Mouse (Mus musculus): ENCODE measurements around the gene Zbtb39.
A peak's percentile ranks its signal among the peaks of the same experiment; 100 is the strongest.
"Not testable (repeated sequence)": the region's sequence is repeated elsewhere in the genome, so short reads cannot be mapped to it uniquely, and the experiment has no call there.

Gene Zbtb39

DNA sequence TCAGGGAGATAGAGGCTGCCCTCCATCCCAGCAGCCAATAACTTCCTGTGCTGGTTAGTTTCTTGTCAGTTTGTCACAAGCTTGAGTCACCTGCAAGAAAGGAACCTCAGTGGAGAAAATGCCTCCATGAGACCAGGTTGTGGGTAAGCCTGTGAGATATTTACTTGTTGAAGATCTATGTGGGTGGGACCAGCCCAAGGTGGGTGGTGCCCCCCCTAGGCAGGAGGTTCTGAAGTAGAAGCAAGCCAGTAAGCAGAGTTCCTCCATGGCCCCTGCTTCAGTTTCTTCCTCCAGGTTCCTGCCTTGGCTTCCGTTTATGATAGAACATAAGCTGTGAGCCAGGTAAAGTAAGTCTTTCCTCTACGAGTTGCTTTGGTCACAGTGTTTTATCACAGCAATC, 3.1 kb upstream of the Zbtb39 start:
- peak in 1 of 2 experiments; percentile 38 for DNase-seq (ENCODE audit: inconsistent age in 2 of 2, low spot score in 1 of 2)

DNA sequence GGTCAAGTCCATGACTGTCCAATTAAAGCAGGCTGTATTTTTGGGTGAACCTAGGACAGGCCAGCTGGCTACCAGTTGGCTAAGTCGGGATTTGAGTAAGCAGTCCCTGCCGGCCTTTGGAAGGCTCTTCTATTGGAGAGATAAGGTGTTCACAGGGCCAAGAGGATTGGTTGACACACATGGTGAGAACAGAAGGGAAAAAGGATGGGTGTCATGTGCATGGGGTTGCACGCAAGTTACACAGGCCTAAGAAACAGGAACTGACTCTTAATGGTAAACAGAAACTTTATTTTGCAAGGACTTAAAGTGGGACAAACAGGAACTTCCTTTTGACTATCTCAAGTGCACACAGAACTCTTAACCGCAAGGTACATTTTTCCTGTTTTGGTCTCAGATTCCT, 2.4 kb upstream of the Zbtb39 start:
- peak in 1 of 2 experiments; percentile 60 for DNase-seq (ENCODE audit: inconsistent age in 2 of 2, low spot score in 1 of 2)

DNA sequence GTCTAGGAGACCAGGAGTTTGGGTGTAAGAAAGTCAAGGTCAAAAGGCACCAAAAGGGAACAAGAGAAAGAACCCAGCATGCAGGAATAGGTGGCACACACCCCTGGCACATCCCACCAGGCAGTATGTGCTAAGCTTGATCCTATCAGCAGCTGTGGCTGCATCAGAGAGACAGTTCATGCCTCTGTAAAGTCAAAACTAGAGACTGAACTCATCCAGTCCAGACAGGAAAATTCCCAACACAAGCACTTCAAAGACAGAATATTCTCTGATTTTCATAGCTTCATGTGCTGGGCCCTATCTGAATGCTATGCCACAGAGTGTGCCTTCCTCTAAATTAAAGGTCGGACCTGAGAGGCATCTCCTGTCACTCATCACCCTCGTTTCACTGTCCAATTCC, 1.8 kb upstream of the Zbtb39 start:
- DNase-seq (ENCODE audit: inconsistent age in 2 of 2, low spot score in 1 of 2) = peak in 1 of 2 experiments; percentile 42

DNA sequence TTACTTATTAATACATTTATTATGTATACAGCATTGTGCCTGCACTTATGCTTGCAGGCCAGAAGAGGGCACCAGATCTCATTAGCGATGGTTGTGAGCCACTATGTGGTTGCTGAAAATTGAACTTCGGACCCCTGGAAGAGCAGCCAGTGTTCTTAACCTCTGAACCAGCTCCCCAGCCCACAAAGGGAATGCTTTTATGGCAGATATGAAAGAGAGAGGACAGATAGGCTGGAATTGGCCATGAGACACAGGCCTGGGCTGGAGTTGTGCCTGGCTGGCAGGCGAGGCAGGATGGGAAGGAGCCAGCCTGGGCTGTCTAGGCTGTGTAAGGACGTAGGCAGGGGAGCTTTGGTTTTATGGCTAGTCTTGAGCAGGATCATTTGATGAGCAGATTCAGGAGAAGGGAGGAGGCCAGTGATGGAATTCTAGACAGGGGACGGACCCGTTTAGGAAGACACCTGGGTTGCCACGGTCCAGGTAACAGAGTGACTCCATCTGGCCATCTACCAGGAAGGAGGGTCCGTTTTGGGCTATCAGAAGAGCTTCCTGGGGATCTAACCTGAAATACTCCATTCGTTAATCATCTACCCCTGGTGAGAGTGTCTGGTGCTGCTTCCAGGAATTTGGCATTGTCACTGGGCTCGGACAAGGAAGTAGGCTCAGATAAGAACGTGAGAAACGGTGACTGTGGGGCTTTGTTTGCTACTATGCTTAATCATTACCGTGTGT, 1.0 kb upstream of the Zbtb39 start:
- peak in 1 of 2 experiments; percentile 69 for DNase-seq (ENCODE audit: inconsistent age in 2 of 2, low spot score in 1 of 2)

DNA sequence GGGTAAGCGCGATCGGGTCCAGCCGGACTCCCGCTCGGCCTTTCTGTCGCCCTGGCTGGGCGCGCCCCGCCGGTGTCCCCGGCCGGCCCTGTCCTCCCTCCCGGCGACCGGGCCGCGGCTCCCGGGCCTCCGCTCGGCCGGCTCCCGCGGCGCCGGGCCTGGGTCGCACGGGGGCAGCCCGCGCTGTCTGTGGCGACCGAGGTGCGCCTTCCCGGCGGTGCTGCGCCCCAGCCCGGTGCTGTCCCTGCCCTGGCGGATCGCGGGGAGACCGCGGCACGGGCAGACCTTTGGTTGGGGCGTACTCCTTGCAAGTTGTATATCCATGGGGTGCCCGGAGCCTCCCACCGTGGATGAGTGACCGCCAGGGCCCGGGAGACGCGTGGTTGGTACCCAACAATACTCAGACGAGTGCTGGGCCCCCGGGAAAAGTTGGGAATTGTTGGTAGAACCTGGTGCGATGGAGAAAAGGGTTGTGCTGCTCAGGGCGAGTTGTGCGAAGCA, 373 bp downstream of the Zbtb39 start:
- DNase-seq (ENCODE audit: inconsistent age in 2 of 2, low spot score in 1 of 2) = no peak

DNA sequence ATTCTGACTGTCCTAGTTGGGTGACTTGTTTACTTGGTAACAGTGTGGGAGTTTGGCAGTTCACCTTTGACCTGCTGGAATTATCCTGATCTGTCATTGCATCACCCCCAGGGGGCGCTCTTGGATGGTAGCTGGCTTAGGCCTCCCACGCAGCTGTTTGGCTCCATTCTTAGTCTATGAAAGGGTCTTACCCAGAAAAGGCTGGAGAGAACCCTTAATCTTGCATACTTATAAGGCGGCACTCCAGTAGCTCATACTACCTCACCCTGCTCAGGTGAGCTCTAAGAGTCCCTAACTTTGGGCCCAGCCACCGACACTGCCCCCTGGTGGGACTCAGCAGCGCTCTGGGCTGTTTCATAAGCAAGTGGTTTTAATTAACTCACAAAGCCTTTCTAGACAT, 5.3 kb downstream of the Zbtb39 start:
- DNase-seq (ENCODE audit: inconsistent age in 2 of 2, low spot score in 1 of 2) = peak; percentile 65 to 86

DNA sequence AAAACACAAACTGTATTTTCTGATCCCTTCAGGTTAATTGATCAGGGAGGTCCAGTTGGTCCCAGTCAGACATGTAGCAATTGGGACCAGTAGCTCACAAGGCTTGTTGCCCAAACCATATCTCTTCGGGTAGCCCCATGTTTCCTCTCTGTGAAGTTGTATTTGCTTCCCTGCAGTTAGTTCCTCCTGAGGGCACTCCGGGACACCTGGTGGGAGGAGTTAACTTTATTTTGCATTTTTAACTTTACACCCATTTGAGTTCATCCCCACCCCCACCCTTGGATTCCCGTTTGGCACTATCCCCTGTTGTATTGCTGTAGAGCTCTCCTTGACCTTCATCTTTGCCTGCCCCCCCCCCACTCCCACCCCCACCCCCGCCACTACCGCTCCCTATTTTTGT, 6.5 kb downstream of the Zbtb39 start:
- peak in 1 of 2 experiments; percentile 42 for DNase-seq (ENCODE audit: inconsistent age in 2 of 2, low spot score in 1 of 2)

DNA sequence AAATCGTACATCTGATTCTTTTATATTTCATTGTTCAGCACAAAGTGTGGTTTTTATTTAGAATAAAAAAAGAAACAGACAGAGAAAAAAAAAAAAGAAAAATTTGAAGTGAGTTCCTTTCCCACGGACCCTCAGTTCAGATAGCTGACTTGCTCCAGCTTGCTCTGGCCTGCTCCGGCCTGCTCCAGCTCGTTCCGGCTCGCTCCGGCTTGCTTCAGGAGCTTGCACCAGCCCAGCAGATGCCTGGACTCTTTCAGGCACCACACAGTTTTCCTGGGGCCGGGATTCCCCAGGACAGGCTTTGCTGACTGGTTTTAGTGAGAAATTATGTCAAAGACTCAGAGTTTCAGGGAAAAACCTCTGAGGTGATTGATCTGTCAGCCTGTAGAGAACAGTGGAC, 7.9 kb downstream of the Zbtb39 start:
- no peak for DNase-seq (ENCODE audit: inconsistent age in 2 of 2, low spot score in 1 of 2)

DNA sequence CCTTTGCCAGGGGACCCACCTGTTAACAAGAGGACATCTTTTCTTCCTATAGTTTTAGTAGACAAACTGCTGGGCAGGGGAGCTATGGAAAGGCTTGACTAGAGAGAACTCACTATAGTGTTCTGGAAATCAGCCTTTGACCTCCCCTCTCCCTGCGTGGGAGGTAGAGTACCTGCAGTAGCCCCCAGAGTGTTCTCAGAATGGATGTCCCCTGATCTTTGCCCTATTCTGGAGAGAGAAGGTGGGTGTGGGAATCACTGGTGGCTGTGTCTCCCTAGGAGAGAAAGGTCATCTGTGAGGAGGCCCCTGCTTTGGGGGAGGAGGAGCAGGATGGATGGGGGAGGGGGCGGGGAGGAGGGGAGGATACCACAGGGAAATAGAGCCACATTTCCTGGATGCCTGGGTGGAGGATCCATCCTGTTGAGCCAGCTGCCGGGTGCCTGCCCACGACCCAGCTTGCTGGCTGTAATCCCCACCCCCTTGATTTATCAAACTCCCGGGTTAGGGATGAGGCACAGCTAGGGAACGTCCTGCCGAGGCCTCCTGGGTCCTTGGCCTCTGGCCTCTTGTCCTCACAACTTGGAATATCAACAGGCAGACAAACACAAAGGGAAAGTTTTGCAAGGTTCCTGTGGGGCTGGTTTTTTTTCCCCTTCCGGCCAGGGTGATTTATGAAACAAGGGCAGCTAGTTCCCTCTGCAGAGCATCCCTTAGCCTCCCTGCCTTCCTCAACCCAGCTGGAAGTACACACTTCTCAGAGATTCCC, 9.7 kb downstream of the Zbtb39 start:
- peak; percentile 91 to 93 for DNase-seq (ENCODE audit: inconsistent age in 2 of 2, low spot score in 1 of 2)

DNA sequence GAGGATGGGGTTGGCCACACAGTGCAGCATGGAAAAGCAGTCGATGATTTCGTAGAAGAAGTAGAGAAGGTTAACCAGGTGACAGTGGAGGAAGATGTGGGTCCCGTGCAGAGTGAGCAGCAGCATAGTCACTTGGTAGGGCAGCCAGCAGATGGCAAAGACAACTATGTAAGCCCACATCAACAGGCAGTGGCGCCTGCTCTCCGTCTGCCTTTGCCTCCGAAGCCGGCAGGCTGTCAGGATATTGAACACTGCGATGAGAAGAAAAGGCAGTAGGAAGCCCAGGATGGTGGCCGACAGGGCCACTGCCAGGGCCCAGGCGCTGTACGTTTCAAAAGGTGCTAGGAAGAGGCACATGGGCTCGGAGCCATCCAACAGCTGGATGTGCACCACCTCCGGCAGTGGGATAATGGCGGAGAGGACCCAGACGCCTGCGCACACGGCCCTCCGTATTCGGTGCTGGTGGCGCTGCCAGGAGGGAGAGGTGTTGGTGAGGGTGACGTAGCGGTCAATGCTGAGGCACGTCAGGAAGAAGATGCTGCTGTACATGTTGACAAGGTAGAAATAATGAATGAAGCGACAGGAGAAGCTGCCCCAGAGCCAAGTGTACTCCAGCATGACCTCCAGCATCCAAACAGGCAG, 10.9 kb downstream of the Zbtb39 start:
- DNase-seq (ENCODE audit: inconsistent age in 2 of 2, low spot score in 1 of 2) = peak; percentile 41 to 61

DNA sequence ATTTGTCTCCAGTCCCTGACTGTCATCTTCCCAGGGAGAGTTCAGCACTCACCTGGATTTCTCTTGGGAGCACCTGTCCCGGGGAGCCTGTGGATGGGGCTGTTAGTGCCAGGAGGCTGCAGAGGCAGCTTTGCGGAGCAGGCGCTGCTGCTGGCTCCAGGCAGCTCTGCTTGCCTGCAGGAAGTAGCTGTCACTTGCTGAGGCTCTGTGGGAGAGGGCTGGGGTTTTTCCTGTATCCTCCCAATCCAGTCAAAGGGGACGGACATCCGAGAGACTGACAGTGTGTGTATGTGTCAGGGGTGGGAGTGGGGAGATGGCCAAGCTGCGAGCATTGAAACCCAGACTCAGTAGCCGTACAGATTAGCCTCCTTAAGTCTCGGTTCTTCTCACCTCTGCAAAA, 12.2 kb downstream of the Zbtb39 start, which contains the start of gene Gpr182:
Gene Gpr182 (minus strand): TSS at position 185 of the 400 bp plus-strand sequence.
- DNase-seq (ENCODE audit: inconsistent age in 2 of 2, low spot score in 1 of 2) = peak in 1 of 2 experiments; percentile 67

DNA sequence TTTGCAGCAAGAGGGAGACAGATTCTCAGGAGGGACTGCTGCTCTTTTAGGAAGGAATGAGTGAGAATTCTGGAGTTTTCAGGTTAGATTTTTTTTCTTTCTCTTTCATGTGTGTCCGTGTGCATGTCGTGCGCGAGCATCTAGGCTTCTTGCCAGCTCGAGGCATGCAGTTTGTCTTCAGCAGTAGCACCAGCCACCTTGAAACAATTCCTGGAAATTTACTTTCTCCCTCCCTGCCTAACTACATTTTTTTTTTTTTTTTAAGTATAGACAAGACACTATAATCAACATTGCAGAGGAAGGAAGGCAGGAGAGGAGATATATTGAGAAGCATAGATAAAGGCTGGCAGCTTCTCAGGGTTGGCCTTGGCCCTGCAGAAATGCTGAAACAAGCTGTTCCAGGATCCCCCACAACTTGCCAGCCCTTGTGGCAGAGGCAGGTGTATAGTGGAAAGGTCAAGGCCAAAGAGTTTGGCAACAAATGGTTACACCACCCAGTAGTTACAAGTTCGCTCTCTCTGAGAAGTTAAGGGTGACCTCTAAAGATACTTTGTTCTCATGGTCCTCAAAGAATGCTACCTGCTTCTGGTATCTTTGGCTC, 15.3 kb downstream of the Zbtb39 start:
- peak; percentile 88 to 92 for DNase-seq (ENCODE audit: inconsistent age in 2 of 2, low spot score in 1 of 2)

DNA sequence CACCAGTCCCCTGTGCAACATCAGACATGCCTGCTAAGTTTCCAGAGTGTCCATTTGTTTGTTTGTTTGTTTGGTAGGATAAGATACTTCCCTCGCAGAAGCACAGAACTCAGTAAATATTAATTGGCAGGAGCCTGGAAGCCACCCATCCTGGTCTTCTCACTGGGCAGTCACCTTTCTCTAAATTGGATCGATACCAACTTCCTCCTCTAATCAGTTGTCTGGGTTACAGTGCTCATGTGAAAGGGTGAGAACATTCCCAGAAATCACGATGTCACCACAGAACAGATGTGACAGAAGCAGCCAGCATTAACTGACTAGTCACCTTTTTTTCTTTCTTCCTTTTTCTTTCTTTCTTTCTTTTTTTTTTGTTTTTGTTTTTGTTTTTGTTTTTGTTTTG, 15.9 kb downstream of the Zbtb39 start:
- DNase-seq (ENCODE audit: inconsistent age in 2 of 2, low spot score in 1 of 2) = no peak

DNA sequence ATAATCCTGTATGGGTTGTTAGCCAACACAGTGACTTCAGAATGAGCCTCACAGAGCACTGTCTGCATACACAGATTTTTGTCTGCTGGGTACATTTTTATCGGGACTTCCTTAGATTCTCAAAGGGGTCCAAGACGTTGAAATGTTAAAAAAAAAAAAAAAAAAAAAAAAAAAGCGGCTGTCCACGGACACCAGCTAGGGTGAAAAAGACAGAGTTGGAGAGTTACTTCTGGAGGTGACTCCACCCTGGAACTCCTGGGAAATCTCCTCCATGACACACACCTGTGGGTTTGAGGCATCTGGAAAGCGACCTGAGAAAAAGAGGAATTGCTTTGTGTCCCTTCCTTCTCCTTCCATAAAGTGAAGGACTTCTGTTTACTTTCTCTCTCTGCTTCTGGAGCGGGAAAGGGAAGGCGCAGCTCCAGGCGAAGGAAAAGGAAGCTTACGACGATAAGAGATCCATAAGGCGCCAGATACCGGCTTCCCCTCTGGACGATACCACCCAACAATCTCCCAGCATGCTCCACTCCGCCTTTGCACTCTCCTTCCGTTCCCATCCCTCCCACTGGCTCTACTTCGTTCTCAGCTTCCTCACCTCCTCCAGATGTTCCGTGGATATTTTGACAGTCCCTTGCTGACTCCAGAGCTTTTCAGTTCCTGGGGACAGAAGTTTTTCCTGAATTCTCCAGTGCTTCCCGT, 16.6 kb downstream of the Zbtb39 start:
- peak; percentile 24 to 64 for DNase-seq (ENCODE audit: inconsistent age in 2 of 2, low spot score in 1 of 2)

DNA sequence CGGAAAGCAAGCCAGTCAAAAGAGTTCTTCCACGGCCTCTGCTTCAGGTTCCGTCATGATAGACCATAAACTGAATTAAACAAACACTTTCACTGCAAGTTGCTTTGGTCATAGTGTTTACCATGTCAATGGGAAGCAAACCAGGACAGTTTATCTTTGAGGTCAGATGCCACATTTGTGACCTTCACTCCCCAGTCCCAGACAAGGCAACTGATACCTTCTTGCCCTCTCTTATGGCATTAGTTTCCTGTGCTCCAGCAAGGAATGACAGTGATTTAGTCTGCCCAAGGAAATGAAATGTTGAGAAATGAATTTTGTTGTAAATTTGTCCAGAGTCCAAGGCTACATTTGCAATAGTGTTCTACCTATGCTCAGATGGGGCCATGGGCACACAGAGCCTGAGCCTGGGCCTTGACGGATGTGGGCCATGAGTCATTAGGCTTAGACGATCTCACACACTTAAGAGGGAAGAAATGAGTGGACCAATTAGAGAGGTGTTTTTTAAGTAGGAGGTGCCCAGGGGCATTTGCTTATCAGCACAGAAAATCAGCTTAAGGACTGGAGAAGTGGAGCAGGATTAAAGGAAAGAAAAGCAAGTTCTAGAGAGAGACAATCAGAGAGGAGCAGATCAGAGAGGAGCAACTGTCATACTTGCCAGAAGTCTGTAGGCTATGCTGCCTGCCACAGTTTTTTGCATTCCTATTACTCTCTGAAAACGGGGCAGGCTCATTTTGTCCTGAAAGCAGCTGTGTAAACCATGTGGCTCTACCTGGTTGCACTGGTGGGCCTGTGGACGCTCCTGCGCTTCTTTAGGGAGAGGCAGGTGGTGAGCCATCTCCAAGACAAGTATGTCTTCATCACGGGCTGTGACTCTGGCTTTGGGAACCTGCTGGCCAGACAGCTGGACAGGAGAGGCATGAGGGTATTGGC, 20.1 kb downstream of the Zbtb39 start, which contains the start of the genes Rdh1 and Rdh16f1:
Gene Rdh1 (plus strand): TSS at position 541 of the 930 bp plus-strand sequence.
Gene Rdh16f1 (plus strand): TSS at position 607 of the 930 bp plus-strand sequence.
- peak; percentile 69 to 89 for DNase-seq (ENCODE audit: inconsistent age in 2 of 2, low spot score in 1 of 2)

DNA sequence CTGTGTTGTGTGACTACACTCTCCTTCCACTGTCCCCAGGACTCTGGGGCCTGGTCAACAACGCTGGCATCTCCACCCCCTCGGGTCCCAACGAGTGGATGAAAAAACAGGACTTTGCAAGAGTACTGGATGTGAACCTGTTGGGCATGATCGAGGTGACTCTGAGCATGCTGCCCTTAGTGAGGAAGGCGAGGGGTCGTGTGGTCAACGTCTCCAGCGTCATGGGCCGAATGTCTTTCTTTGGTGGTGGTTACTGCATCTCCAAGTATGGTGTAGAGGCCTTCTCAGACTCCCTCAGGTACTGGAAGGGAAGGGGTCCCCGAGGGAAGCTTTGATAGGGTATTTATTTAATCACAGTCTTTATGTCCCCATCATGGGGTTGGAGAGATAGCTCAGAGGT, 23.6 kb downstream of the Zbtb39 start:
- DNase-seq (ENCODE audit: inconsistent age in 2 of 2, low spot score in 1 of 2) = not testable (repeated sequence)

DNA sequence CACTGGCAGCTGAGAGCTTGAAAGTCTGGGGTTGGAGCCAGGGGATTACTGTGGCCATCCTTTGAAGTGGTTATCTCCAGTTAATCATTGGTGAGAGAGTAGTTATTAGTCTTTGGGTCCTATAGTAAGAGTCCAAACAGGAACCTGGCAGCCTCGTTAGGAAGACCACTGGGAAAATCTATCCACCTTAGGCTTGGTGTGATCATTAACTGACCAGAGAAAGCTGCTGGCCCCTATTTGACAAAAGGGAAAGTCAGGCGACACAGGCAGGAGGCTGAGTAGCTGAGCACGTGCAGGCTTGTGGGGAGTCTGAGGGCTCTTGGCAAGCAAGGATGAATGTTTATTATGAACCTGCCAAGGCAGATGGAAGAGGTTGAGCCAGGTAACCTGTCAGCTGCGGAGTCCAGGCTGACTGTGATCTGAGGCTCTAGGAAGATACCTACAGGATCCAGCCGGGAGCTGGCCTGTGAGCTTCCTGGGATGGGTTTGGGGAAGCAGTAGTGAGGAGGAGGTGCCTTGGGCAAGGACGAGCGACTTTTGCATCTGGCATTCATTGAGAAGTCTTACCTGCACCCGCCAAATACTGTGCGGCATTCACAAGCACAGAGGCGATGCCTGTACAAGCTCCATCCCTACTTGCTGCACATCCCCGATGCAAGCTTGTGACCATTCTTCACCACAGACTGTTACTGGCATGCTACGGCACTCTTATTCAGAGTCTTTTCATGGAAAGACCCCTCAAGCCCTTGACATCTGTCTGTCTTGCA, 24.8 kb downstream of the Zbtb39 start:
- peak in 1 of 2 experiments; percentile 40 for DNase-seq (ENCODE audit: inconsistent age in 2 of 2, low spot score in 1 of 2)

DNA sequence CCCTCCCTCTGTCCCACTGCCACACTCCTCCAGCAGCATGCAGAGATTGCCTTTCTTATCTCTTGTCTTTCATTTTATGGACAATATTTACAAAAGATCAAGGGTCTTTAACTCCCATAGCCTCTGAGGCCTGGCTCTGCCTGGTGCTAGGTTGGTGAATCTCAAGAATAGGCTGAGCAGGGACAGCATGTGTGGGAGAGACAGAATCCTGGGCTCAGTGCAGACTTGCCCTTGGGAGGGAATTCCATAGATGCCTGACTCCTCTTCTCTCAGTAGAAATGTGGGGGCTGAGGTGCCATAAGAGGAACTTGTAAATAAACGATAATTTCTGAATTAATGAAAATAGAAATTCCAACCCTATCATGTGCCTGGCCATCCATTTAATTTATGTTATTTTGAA, 27.2 kb downstream of the Zbtb39 start:
- no peak for DNase-seq (ENCODE audit: inconsistent age in 2 of 2, low spot score in 1 of 2)

Data from adrenal gland, adult (tissue).